Mouse (Mus musculus): Measurements from ENCODE around the gene Sipa1l2. TPM values are rescaled to one million over a fixed set of nuclear protein-coding genes. Genes with fewer than 3 reads are reported as not detected.

The Sipa1l2 gene
- polyA plus RNA-seq, 1 experiment from 2014 or later, result 4.7 TPM

- no peaks in the 10 kb centered on the region for H3K27me3 ChIP-seq (replicated peaks; ENCODE audit: control insufficient read depth, insufficient read depth, low read length)
- no peaks in the 10 kb centered on the region for H3K36me3 ChIP-seq (ENCODE audit: control insufficient read depth, insufficient read depth, low read length)
- H3K9ac ChIP-seq (ENCODE audit: low read depth, low read length), result no peak overlapping the region
- WGBS, result 36% methylated on average over 7 of the region's 7 CpGs
- DNase-seq (ENCODE audit: low spot score) (no peak), ATAC-seq (replicated peaks; ENCODE audit: low FRiP score) (no peak)
- peaks cover 29% of the 10 kb centered on the region for H3K4me1 ChIP-seq (replicated peaks; ENCODE audit: control insufficient read depth, insufficient read depth, low read length)
- H3K4me2 ChIP-seq, result no peak overlapping the region
- no peaks in the 10 kb centered on the region for H3K9me3 ChIP-seq (ENCODE audit: control insufficient read depth, low read length)
- no peak overlapping the region for H3K4me3 ChIP-seq (ENCODE audit: low read depth, low read length)
- no peak overlapping the region for H3K27ac ChIP-seq (ENCODE audit: low read depth, low read length)
These were observed 37.4 kb downstream of the Sipa1l2 start for GRCm38 (mm10) chr8:125532177-125532576.

- Histone ChIP-seq H3K27me3 (replicated peaks; ENCODE audit: control insufficient read depth, insufficient read depth, low read length) (no peaks in the 10 kb centered on the region), H3K4me3 (ENCODE audit: low read depth, low read length) (no peak overlapping the region), H3K4me2 (no peak overlapping the region), H3K27ac (ENCODE audit: low read depth, low read length) (no peak overlapping the region), H3K36me3 (ENCODE audit: control insufficient read depth, insufficient read depth, low read length) (no peaks in the 10 kb centered on the region), H3K9me3 (ENCODE audit: control insufficient read depth, low read length) (no peaks in the 10 kb centered on the region), H3K9ac (ENCODE audit: low read depth, low read length) (no peak overlapping the region), H3K4me1 (replicated peaks; ENCODE audit: control insufficient read depth, insufficient read depth, low read length) (peaks cover 34% of the 10 kb centered on the region)
- 42% methylated on average over 1 of the region's 1 CpGs for WGBS
- DNase-seq (ENCODE audit: low spot score), result no peak
- no peak for ATAC-seq (replicated peaks; ENCODE audit: low FRiP score)
These were observed 38.0 kb downstream of the Sipa1l2 start for GRCm38 (mm10) chr8:125531640-125532039.

DNA sequence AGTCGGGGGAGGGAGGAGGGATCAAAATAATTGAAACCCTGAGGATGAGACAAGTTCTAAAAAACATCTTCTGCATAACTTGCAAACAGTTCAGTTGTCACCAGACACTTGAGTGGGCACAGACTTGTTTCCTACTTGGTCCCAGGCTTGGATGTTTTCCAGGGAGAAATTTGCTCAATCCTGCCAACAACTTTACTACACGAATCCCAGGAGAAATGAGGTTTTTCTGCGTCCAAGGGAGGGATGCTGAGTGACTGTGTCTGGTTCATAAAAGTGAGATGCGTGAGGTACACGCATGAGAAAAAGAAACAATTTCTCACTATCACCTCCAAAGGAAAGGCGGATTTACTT is 38.5 kb downstream of the Sipa1l2 start:
- 62% methylated on average over 6 of the region's 6 CpGs for WGBS
- Histone ChIP-seq H3K9me3 (ENCODE audit: control insufficient read depth, low read length) (no peaks in the 10 kb centered on the region), H3K4me3 (ENCODE audit: low read depth, low read length) (no peak overlapping the region), H3K27me3 (replicated peaks; ENCODE audit: control insufficient read depth, insufficient read depth, low read length) (no peaks in the 10 kb centered on the region), H3K4me1 (replicated peaks; ENCODE audit: control insufficient read depth, insufficient read depth, low read length) (peaks cover 35% of the 10 kb centered on the region), H3K36me3 (ENCODE audit: control insufficient read depth, insufficient read depth, low read length) (no peaks in the 10 kb centered on the region), H3K9ac (ENCODE audit: low read depth, low read length) (no peak overlapping the region), H3K4me2 (no peak overlapping the region), H3K27ac (ENCODE audit: low read depth, low read length) (no peak overlapping the region)
- no peak for ATAC-seq (replicated peaks; ENCODE audit: low FRiP score)
- no peak for DNase-seq (ENCODE audit: low spot score)

DNA sequence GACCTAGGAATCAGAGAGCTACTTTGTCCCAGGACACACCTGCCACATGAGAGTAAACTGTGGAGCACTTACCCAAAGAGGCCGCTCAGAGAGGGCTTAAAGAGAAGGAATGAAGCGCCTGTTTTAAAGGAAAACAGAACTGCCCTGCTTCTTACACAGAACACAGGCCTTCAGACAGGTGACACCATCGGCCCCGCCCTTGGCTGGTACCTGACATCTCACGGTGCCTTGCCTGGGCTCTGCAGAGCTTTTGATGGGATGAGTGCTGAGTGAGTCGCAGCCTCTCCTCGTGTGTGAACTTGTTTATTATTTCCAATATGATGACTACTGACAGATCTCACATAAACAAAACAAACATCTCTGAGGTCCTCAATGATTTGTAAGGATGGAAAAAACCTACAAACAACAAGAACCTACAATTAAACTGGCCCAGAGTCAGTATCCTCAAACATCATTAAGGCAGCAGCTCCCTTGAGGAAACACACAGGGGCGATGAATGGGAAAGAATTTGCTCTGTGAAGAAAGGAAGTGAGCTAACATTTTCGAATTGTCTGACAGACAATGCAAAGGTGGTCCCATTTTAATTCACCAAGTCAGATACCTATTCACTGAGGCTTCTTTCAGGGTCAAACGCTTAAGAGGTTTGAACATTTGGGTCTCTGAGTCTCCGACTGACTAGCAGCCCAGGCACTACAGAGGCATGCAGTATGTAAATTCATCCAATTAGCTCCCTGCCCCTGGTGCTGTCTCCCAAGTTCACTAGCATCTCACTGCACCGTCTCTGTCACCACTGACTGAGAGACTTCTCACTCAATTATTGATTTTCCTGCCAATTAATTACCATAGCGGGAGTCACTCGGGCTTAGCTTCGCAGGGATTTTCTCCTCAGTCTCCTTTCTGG is 39.2 kb downstream of the Sipa1l2 start:
- Histone ChIP-seq H3K27ac (ENCODE audit: low read depth, low read length) (no peak overlapping the region), H3K27me3 (replicated peaks; ENCODE audit: control insufficient read depth, insufficient read depth, low read length) (no peaks in the 10 kb centered on the region), H3K4me2 (no peak overlapping the region), H3K4me1 (replicated peaks; ENCODE audit: control insufficient read depth, insufficient read depth, low read length) (peaks cover 35% of the 10 kb centered on the region), H3K9ac (ENCODE audit: low read depth, low read length) (no peak overlapping the region), H3K4me3 (ENCODE audit: low read depth, low read length) (no peak overlapping the region), H3K36me3 (ENCODE audit: control insufficient read depth, insufficient read depth, low read length) (no peaks in the 10 kb centered on the region), H3K9me3 (ENCODE audit: control insufficient read depth, low read length) (no peaks in the 10 kb centered on the region)
- DNase-seq (ENCODE audit: low spot score) (no peak), ATAC-seq (replicated peaks; ENCODE audit: low FRiP score) (no peak)
- WGBS, result 64% methylated on average over 15 of the region's 15 CpGs

DNA sequence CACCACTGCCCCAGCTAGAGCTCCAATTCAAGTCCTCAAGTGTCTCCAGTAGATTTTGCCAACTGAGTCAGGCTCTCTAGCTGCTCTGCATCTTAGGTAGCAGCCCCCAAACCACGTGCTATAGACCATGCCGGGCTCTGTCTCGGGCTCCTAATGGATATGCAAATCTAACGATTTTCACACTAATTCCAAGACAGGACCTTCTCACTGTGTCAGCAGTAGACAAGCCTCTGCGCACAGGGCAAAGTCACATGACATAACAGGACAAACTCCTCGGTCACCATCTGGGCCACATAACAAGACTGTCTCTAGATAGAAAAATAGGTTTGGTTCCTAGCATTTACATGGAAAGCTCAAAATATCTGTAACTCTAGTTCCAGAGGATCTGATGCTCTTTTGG is 40.6 kb downstream of the Sipa1l2 start:
- Histone ChIP-seq H3K9me3 (ENCODE audit: control insufficient read depth, low read length) (no peaks in the 10 kb centered on the region), H3K4me1 (replicated peaks; ENCODE audit: control insufficient read depth, insufficient read depth, low read length) (peaks cover 30% of the 10 kb centered on the region), H3K4me3 (ENCODE audit: low read depth, low read length) (no peak overlapping the region), H3K27me3 (replicated peaks; ENCODE audit: control insufficient read depth, insufficient read depth, low read length) (no peaks in the 10 kb centered on the region), H3K9ac (ENCODE audit: low read depth, low read length) (no peak overlapping the region), H3K4me2 (no peak overlapping the region), H3K36me3 (ENCODE audit: control insufficient read depth, insufficient read depth, low read length) (no peaks in the 10 kb centered on the region), H3K27ac (ENCODE audit: low read depth, low read length) (no peak overlapping the region)
- 74% methylated on average over 6 of the region's 6 CpGs for WGBS
- DNase-seq (ENCODE audit: low spot score), result no peak
- no peak for ATAC-seq (replicated peaks; ENCODE audit: low FRiP score)

- Histone ChIP-seq H3K27ac (ENCODE audit: low read depth, low read length) (no peak overlapping the region), H3K9me3 (ENCODE audit: control insufficient read depth, low read length) (no peaks in the 10 kb centered on the region), H3K4me3 (ENCODE audit: low read depth, low read length) (no peak overlapping the region), H3K9ac (ENCODE audit: low read depth, low read length) (no peak overlapping the region), H3K4me1 (replicated peaks; ENCODE audit: control insufficient read depth, insufficient read depth, low read length) (peaks cover 27% of the 10 kb centered on the region), H3K4me2 (no peak overlapping the region), H3K36me3 (ENCODE audit: control insufficient read depth, insufficient read depth, low read length) (no peaks in the 10 kb centered on the region), H3K27me3 (replicated peaks; ENCODE audit: control insufficient read depth, insufficient read depth, low read length) (no peaks in the 10 kb centered on the region)
- DNase-seq (ENCODE audit: low spot score) (no peak), ATAC-seq (replicated peaks; ENCODE audit: low FRiP score) (no peak)
- 47% methylated on average over 3 of the region's 3 CpGs for WGBS
These were observed 41.7 kb downstream of the Sipa1l2 start for GRCm38 (mm10) chr8:125527941-125528340.

DNA sequence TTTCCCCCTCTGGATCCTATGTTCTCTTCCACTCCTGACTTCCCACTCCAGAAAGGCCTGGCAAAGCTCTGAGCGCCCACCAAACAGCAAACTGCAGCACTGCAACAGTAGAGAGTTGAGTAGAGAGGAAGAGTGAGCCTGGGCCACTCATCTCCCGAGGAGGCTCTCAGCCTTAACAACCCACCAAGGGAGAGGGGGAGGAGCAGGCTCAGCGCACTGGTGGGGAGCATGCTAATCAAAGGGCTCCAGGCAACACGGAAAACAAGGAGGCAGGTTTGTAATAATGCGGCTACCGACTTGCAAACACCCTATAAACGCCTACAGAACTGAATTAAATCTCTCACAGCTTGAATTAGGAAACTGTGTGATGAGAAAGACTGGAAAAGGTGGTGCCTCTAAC is 42.6 kb downstream of the Sipa1l2 start:
- H3K4me3 ChIP-seq (ENCODE audit: low read depth, low read length), result no peak overlapping the region
- H3K9ac ChIP-seq (ENCODE audit: low read depth, low read length), result no peak overlapping the region
- 18% methylated on average over 7 of the region's 7 CpGs for whole genome bisulfite sequencing

GRCm38 (mm10) chr8:125526582-125526981 is 43.0 kb downstream of the Sipa1l2 start:
- H3K4me2 ChIP-seq, result no peak overlapping the region
- WGBS, result 50% methylated on average over 7 of the region's 7 CpGs
- H3K4me1 ChIP-seq (replicated peaks; ENCODE audit: control insufficient read depth, insufficient read depth, low read length), result peaks cover 13% of the 10 kb centered on the region
- no peak overlapping the region for H3K9ac ChIP-seq (ENCODE audit: low read depth, low read length)
- H3K36me3 ChIP-seq (ENCODE audit: control insufficient read depth, insufficient read depth, low read length), result no peaks in the 10 kb centered on the region
- H3K4me3 ChIP-seq (ENCODE audit: low read depth, low read length), result no peak overlapping the region
- no peak for ATAC-seq (replicated peaks; ENCODE audit: low FRiP score)
- H3K27ac ChIP-seq (ENCODE audit: low read depth, low read length), result no peak overlapping the region
- H3K9me3 ChIP-seq (ENCODE audit: control insufficient read depth, low read length), result no peaks in the 10 kb centered on the region
- no peaks in the 10 kb centered on the region for H3K27me3 ChIP-seq (replicated peaks; ENCODE audit: control insufficient read depth, insufficient read depth, low read length)
- no peak for DNase-seq (ENCODE audit: low spot score)

More for the DNA sequence above, 42.6 kb downstream of the Sipa1l2 start:
- DNase-seq (ENCODE audit: low spot score) (no peak), ATAC-seq (replicated peaks; ENCODE audit: low FRiP score) (no peak)
- H3K36me3 ChIP-seq (ENCODE audit: control insufficient read depth, insufficient read depth, low read length), result no peaks in the 10 kb centered on the region
- H3K4me1 ChIP-seq (replicated peaks; ENCODE audit: control insufficient read depth, insufficient read depth, low read length), result peaks cover 18% of the 10 kb centered on the region
- no peak overlapping the region for H3K27ac ChIP-seq (ENCODE audit: low read depth, low read length)
- H3K9me3 ChIP-seq (ENCODE audit: control insufficient read depth, low read length), result no peaks in the 10 kb centered on the region
- no peak overlapping the region for H3K4me2 ChIP-seq
- H3K27me3 ChIP-seq (replicated peaks; ENCODE audit: control insufficient read depth, insufficient read depth, low read length), result no peaks in the 10 kb centered on the region

DNA sequence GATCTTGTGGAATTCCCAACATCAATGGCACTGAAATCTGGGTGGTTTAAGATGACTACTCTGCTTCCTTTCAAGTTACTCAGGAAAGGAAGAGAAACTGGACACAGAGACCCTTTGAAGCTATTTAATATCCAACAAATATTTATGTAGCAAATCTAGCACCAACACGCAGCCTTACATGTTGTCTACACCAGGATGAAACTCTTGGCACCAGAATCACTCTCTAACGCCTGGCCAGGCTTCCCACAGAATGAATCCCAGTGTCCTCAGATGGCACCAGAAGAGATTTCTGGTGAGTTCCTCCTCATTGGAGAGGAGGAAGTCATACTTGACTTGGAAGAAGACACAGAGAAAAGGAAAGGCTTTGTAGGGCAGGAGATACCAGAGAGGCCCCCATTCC is 45.1 kb downstream of the Sipa1l2 start:
- 77% methylated on average over 2 of the region's 2 CpGs for WGBS

More for the DNA sequence above, 45.1 kb downstream of the Sipa1l2 start:
- no peak for ATAC-seq (replicated peaks; ENCODE audit: low FRiP score)
- Histone ChIP-seq H3K4me2 (no peak overlapping the region), H3K27ac (ENCODE audit: low read depth, low read length) (no peak overlapping the region), H3K4me1 (replicated peaks; ENCODE audit: control insufficient read depth, insufficient read depth, low read length) (peaks cover 6% of the 10 kb centered on the region), H3K27me3 (replicated peaks; ENCODE audit: control insufficient read depth, insufficient read depth, low read length) (no peaks in the 10 kb centered on the region), H3K4me3 (ENCODE audit: low read depth, low read length) (no peak overlapping the region), H3K36me3 (ENCODE audit: control insufficient read depth, insufficient read depth, low read length) (no peaks in the 10 kb centered on the region), H3K9ac (ENCODE audit: low read depth, low read length) (no peak overlapping the region), H3K9me3 (ENCODE audit: control insufficient read depth, low read length) (no peaks in the 10 kb centered on the region)
- no peak for DNase-seq (ENCODE audit: low spot score)

All from liver, embryonic 11.5 days (tissue).